Mouse (Mus musculus) MEL (cell line): ENCODE data around the gene Adsl.

Experiments
- CTCF ChIP-seq, 3 experiments: IDR thresholded peaks in 2 of 3; conservative IDR thresholded peaks in 1 of 3; 2 replicates each; pipeline ENCODE4 v1.5.1; 2011 to 2012; ENCODE audit warnings: low read length in 3 of 3, low read depth in 2 of 3, mild to moderate bottlenecking in 2 of 3, improper control_type of control experiment in 1 of 3, inconsistent platforms in 1 of 3, mixed read lengths in 1 of 3, moderate library complexity in 1 of 3; ENCODE audit not compliant: control insufficient read depth in 1 of 3, insufficient read depth in 1 of 3, poor library complexity in 1 of 3, severe bottlenecking in 1 of 3
- E2F4 ChIP-seq: IDR thresholded peaks from 2 replicates; pipeline ENCODE4 v1.6.1; 2011; ENCODE audit warnings: low read depth, low read length, improper control_type of control experiment, borderline replicate concordance
- EP300 ChIP-seq, 2 experiments: IDR thresholded peaks; 2 replicates each; pipeline ENCODE4 v1.6.1; 2011; ENCODE audit warnings: improper control_type of control experiment in 2 of 2, low read length in 2 of 2, low read depth in 1 of 2, mild to moderate bottlenecking in 1 of 2
- JUND ChIP-seq: IDR thresholded peaks from 2 replicates; pipeline ENCODE4 v1.6.1; 2011; ENCODE audit warnings: low read depth, mild to moderate bottlenecking, improper control_type of control experiment, low read length
- MAFK ChIP-seq: IDR thresholded peaks from 2 replicates; pipeline ENCODE4 v1.6.1; 2011; ENCODE audit warnings: low read depth, mild to moderate bottlenecking, low read length, improper control_type of control experiment, borderline replicate concordance
- POLR2A ChIP-seq, 2 experiments: IDR thresholded peaks; 2 replicates each; pipeline ENCODE4 v1.6.1; 2011 to 2012; ENCODE audit warnings: low read length in 2 of 2, mild to moderate bottlenecking in 2 of 2, control low read depth in 1 of 2, improper control_type of control experiment in 1 of 2, low read depth in 1 of 2, moderate library complexity in 1 of 2; ENCODE audit not compliant: control insufficient read depth in 1 of 2, insufficient read depth in 1 of 2, poor library complexity in 1 of 2
- POLR2AphosphoS2 ChIP-seq: IDR thresholded peaks from 2 replicates; pipeline ENCODE4 v1.6.1; 2011; ENCODE audit warnings: low read length, improper control_type of control experiment
- POLR2AphosphoS5 ChIP-seq: IDR thresholded peaks from 2 replicates; pipeline ENCODE4 v1.6.1; 2012; ENCODE audit warnings: low read depth, borderline replicate concordance, mild to moderate bottlenecking, inconsistent platforms, low read length, moderate library complexity, mixed read lengths
- RAD21 ChIP-seq: IDR thresholded peaks from 2 replicates; pipeline ENCODE4 v1.6.1; 2011; ENCODE audit warnings: mild to moderate bottlenecking, low read depth, low read length, improper control_type of control experiment
- SMC3 ChIP-seq: IDR thresholded peaks from 2 replicates; pipeline ENCODE4 v1.6.1; 2011; ENCODE audit warnings: low read depth, low read length, improper control_type of control experiment
- USF1 ChIP-seq: IDR thresholded peaks from 2 replicates; pipeline ENCODE4 v1.6.1; 2014; ENCODE audit warnings: low read depth, mild to moderate bottlenecking, inconsistent platforms, low read length, improper control_type of control experiment, moderate library complexity
- ZC3H11A ChIP-seq: IDR thresholded peaks from 2 replicates; pipeline ENCODE4 v1.6.1; 2012; ENCODE audit warnings: low read depth, mild to moderate bottlenecking, inconsistent platforms, low read length, improper control_type of control experiment
- ZMIZ1 ChIP-seq: IDR thresholded peaks from 2 replicates; pipeline ENCODE4 v1.6.1; 2012; ENCODE audit warnings: low read depth, mild to moderate bottlenecking, inconsistent platforms, low read length, improper control_type of control experiment, moderate library complexity

DNA sequence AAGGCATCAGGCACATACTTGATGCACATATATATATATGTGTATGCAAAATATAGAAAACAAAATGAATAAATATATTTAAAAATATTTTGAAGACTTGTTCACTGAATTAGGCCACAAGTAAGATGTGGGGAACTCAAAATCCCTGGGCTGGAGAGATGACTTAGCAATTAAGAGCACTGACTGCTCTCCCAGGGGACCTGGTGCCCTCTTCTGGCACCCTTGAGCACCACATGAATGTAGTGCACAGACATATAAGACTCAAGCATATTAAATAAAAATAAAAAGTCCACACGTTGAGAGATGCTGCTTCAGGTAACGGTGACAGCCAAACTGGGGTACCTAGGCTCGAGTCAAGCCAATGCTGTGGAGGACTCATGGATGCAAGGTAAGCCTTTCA is 2.4 kb upstream of the Adsl start:
- TF ChIP-seq POLR2A (IDR thresholded peaks at IDR 0.05; ENCODE audit: control insufficient read depth in 1 of 2, insufficient read depth in 1 of 2, low read depth in 1 of 2, low read length in 2 of 2, poor library complexity in 1 of 2) (no peak), CTCF (IDR thresholded peaks at IDR 0.05 in 2 of 3, conservative IDR thresholded peaks at IDR 0.05 in 1 of 3; ENCODE audit: control insufficient read depth in 1 of 3, insufficient read depth in 1 of 3, low read depth in 2 of 3, low read length in 3 of 3, poor library complexity in 1 of 3, severe bottlenecking in 1 of 3) (peak; percentile 72 to 89 (median 81)), ZC3H11A (peak; percentile 91), RAD21 (peak; percentile 93), E2F4 (no peak), ZMIZ1 (no peak), MAFK (peak; percentile 57; the same call in 1 of the 2 replicates), SMC3 (peak; percentile 90), POLR2AphosphoS2 (no peak), USF1 (no peak), POLR2AphosphoS5 (no peak), JUND (no peak), EP300 (IDR thresholded peaks at IDR 0.05; ENCODE audit: low read depth in 1 of 2, low read length in 2 of 2) (no peak)
